Mouse (Mus musculus): ENCODE measurements around the gene Rmnd5a.
A peak's percentile ranks its signal among the peaks of the same experiment; 100 is the strongest.
"Not testable (repeated sequence)": the region's sequence is repeated elsewhere in the genome, so short reads cannot be mapped to it uniquely, and the experiment has no call there.

Gene Rmnd5a

GRCm38 (mm10) chr6:71440492-71441250 lies at the start of gene Rmnd5a:
TSS of gene Rmnd5a (minus strand) at chr6:71440637.
- DNase-seq = peak; percentile 99

- DNase-seq = no peak
Measured at GRCm38 (mm10) chr6:71487966-71488365, 47.5 kb upstream of the Rmnd5a start.

- no peak for DNase-seq
Measured at GRCm38 (mm10) chr6:71486867-71487266, 46.4 kb upstream of the Rmnd5a start.

GRCm38 (mm10) chr6:71486226-71486625 lies 45.8 kb upstream of the Rmnd5a start:
- DNase-seq = no peak

- DNase-seq = no peak
Measured at GRCm38 (mm10) chr6:71485246-71485645, 44.8 kb upstream of the Rmnd5a start.

- no peak for DNase-seq
Measured at GRCm38 (mm10) chr6:71481136-71481535, 40.7 kb upstream of the Rmnd5a start.

- DNase-seq = no peak
Measured at GRCm38 (mm10) chr6:71480136-71480535, 39.7 kb upstream of the Rmnd5a start.

GRCm38 (mm10) chr6:71479588-71479987 lies 39.2 kb upstream of the Rmnd5a start:
- DNase-seq = not testable (repeated sequence)

- not testable (repeated sequence) for DNase-seq
Measured at GRCm38 (mm10) chr6:71478816-71479568, 38.6 kb upstream of the Rmnd5a start.

- DNase-seq = no peak
Measured at GRCm38 (mm10) chr6:71476783-71477182, 36.3 kb upstream of the Rmnd5a start.

GRCm38 (mm10) chr6:71475604-71476003 lies 35.2 kb upstream of the Rmnd5a start:
- no peak for DNase-seq

- DNase-seq = no peak
Measured at GRCm38 (mm10) chr6:71472786-71473185, 32.3 kb upstream of the Rmnd5a start.

- no peak for DNase-seq
Measured at GRCm38 (mm10) chr6:71471830-71472520, 31.5 kb upstream of the Rmnd5a start.

GRCm38 (mm10) chr6:71469291-71469690 lies 28.9 kb upstream of the Rmnd5a start:
- no peak for DNase-seq

GRCm38 (mm10) chr6:71467766-71468165 lies 27.3 kb upstream of the Rmnd5a start:
- DNase-seq = no peak

- no peak for DNase-seq
Measured at GRCm38 (mm10) chr6:71465146-71465545, 24.7 kb upstream of the Rmnd5a start.

- no peak for DNase-seq
Measured at GRCm38 (mm10) chr6:71457956-71458608, 17.6 kb upstream of the Rmnd5a start.

GRCm38 (mm10) chr6:71453983-71454739 lies 13.7 kb upstream of the Rmnd5a start:
- DNase-seq = not testable (repeated sequence)

- no peak for DNase-seq
Measured at GRCm38 (mm10) chr6:71452792-71453191, 12.4 kb upstream of the Rmnd5a start.

GRCm38 (mm10) chr6:71445560-71445959 lies 5.1 kb upstream of the Rmnd5a start:
- no peak for DNase-seq

- no peak for DNase-seq
Measured at GRCm38 (mm10) chr6:71444756-71445155, 4.3 kb upstream of the Rmnd5a start.

GRCm38 (mm10) chr6:71442130-71442529 lies 1.7 kb upstream of the Rmnd5a start:
- DNase-seq = no peak
